Mouse (Mus musculus) hindlimb bud, embryonic 11.5 days (tissue): Measurements from ENCODE around the gene Pitx2.

ENCODE experiments used
- DNase-seq: peaks from one replicate; pipeline ENCODE4 v3.0.0-alpha.2; 2012; ENCODE audit warnings: low read depth, low spot score; ENCODE audit errors: extremely low spot score

Gene Pitx2

DNA sequence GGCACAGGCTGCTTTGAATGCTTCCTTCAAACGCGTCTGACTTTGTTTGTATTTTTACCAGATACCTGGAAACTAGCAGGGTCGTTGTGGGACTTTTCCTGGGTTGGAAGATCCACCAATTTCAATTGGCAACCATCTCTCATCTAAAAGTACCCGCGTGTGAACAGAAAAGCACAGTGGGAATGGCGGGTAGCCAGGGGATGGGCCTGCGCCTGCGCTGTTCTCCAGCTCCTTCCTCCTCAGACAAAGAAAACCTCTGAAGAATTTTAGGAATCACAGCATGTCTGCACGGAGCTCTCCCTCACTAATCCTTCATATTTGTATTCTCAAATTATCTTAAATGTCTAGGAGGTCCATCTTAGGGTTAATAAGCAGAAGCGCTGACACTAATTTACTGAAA is 54.6 kb downstream of the Pitx2 start:
- DNase-seq: no peak

DNA sequence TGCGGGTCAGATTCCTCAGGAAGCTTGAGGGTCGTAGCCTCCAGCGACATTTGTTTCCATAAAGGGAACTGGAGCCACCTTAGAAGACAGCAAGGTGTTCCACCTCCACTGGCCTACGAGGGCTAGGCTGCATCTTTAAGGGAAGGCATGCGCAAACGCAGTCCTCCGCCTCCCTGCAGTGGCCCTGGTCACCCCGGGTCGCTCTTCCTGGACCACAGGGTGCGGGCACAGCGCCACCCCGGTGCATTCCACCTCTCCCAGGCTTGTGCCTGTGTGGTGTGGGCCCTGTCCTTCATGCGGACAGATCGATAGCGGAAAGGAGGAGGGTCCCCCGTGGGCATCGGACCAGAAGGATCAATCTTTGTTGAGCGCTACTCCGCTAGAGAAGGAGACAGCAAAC is 56.6 kb downstream of the Pitx2 start:
- DNase-seq: no peak

DNA sequence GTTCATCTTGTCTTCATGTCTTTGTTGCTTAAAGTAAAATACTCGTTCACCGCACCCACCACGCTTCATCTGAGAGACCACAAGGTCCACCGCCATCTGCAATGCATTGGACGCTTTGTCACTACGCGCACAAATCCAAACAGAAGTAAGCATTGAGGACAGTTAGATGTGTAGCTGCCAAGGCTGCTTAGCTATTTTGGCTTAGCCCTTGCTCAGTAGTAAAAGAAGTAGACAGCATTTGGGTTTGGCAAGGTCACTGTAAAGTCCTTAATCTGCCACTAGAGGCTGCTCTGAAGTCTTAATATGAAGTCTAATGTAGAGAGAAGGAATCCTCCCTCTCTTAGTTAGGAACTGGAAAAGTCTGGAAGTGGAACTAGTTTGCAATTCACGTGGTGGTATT is 57.1 kb downstream of the Pitx2 start:
- no peak for DNase-seq

DNA sequence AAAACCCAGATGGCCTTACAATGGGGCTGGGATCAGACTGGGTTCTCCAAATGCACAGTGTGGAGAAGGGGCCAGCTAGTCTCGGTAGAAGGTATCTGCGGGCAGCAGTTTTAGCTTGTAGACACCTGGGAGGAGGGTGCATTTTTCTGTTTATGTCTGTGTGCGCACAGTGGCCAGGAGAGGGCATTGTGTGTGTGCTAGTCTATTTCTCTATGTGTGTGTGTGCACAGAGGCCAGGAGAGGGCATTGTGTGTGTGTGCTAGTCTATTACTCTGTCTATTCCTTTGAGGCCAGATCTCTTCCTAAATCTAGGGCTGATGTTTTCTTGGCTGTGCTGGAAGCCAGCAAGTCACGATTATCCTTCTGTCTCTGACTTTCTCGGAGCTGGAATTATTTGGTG is 58.8 kb downstream of the Pitx2 start:
- no peak for DNase-seq
